Mouse (Mus musculus): ENCODE data around the gene Mlana. TPM values are rescaled to one million over a fixed set of nuclear protein-coding genes. Genes with fewer than 3 reads are reported as not detected.

The Mlana gene
- total RNA-seq (2023) = not detected

DNA sequence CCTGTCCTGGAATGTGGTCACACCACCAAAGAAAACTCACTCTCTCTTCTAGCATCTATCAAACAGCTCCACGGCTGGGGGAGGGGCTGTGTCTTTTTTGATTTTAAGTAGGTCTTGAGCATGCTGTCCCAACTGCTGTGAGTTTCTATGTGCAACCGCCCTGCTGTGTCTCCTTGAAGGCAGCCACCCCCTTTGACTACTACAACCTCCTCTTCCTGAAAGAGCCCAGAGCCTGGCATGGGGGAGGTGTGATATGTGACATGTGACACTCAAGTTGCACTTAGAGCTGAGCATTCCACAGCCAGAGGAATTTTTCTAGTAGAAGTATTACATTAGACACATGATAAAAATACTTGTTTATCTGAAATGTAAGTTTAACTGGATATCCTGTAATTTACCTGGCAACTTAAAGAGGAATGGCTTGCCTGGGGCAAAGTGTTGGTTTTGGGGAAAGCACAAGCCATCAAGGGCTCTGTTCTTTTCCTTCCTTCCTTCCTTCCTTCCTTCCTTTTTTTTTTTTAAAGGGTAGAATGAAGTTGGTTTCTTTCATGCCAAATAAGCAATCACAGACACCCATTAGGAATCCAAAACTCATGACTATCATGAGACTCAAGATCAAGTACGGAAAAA lies at the start of gene Mlana:
Mlana (plus strand) TSS at position 580 of the 630 bp plus-strand sequence.

Other genes starting within 250 kb of the Mlana start
- gene Ric1, start 175.5 kb upstream of the Mlana start, total RNA-seq (2023) = 10 to 100 TPM; 49.9 to 58.2 TPM
- 10 to 100 TPM; 28.7 to 31.1 TPM for gene Ermp1, start 49.4 kb upstream of the Mlana start, total RNA-seq (2023)
- 10 to 100 TPM; 32.7 to 34.4 TPM for gene 9930021J03Rik, start 108.2 kb downstream of the Mlana start, total RNA-seq (2023)
- 10 to 100 TPM; 26.7 to 32.0 TPM for gene Ranbp6, start 115.2 kb downstream of the Mlana start, total RNA-seq (2023)
- gene Il33, start 227.3 kb downstream of the Mlana start, total RNA-seq (2023) = not detected

All from B cell, adult 67 days (primary cell).